Mouse (Mus musculus) heart, adult 2 months (tissue): ENCODE data around the gene Car4. TPM values are rescaled to one million over a fixed set of nuclear protein-coding genes. Genes with fewer than 3 reads are reported as not detected.

Source experiments
- DNase-seq, 2 experiments: peaks; one replicate each; pipeline ENCODE4 v3.0.0; 2021
- H3K27ac ChIP-seq: fragments of 200-600 bp; 2 replicates; pipeline ENCODE4 v1.8.1; 2022
- H3K27me3 ChIP-seq: fragments of 200-500 bp; 2 replicates; pipeline ENCODE4 v1.6.1; 2012; ENCODE audit warnings: mild to moderate bottlenecking, low read length, inconsistent platforms, mixed read lengths; ENCODE audit not compliant: control insufficient read depth, insufficient read depth
- H3K36me3 ChIP-seq: fragments of 200-500 bp; 2 replicates; pipeline ENCODE4 v1.6.1; 2012; ENCODE audit warnings: low read length, inconsistent platforms; ENCODE audit not compliant: control insufficient read depth, insufficient read depth
- H3K4me1 ChIP-seq: fragments of 200-500 bp; 2 replicates; pipeline ENCODE4 v1.6.1; 2011; ENCODE audit warnings: low read length; ENCODE audit not compliant: control insufficient read depth, insufficient read depth
- H3K4me3 ChIP-seq: fragments of 200-600 bp; 2 replicates; pipeline ENCODE4 v1.8.1; 2022
- H3K79me2 ChIP-seq: fragments of 200-500 bp; replicated peaks from 2 replicates; pipeline ENCODE4 v1.6.1; 2012; ENCODE audit warnings: mild to moderate bottlenecking, inconsistent platforms, low read length, moderate library complexity, mixed read lengths; ENCODE audit not compliant: control insufficient read depth, insufficient read depth
- H3K9ac ChIP-seq: fragments of 200-500 bp; 2 replicates; pipeline ENCODE4 v1.6.1; 2012; ENCODE audit warnings: low read depth, mild to moderate bottlenecking, control low read depth, inconsistent platforms, low read length, mixed read lengths
- CTCF ChIP-seq: fragments of 200-600 bp; IDR thresholded peaks from 2 replicates; pipeline ENCODE4 v1.8.1; 2022; ENCODE audit warnings: antibody characterized with exemption, mild to moderate bottlenecking, moderate library complexity
- EP300 ChIP-seq: fragments of 200-500 bp; IDR thresholded peaks from 2 replicates; pipeline ENCODE4 v1.6.1; 2011; ENCODE audit warnings: low read depth, low read length, control low read depth; ENCODE audit not compliant: insufficient read depth
- POLR2A ChIP-seq: fragments of 200-500 bp; IDR thresholded peaks from 2 replicates; pipeline ENCODE4 v1.6.1; 2011; ENCODE audit warnings: mild to moderate bottlenecking, low read depth, low read length, control low read depth; ENCODE audit not compliant: insufficient read depth
- WGBS: fragments of 180-500 bp; shearing (Covaris S2); methylation state at CpG from one replicate; pipeline ENCODE4 v1.1.7; 2018; 5-methylcytosine and 5-hydroxymethylcytosine counted together
- intact Hi-C: fragments of 180-260 bp; cut with DNase I; formaldehyde crosslinking; loops from one replicate; pipeline ENCODE4 v1.15.1; 2025
- polyA plus RNA-seq: library from polyadenylated mRNA; depleted of rRNA; stranded (reverse); fragments of >200 nt; gene quantifications from 2 replicates; pipeline ENCODE4 v1.2.3, GENCODE M21; 2012
- total RNA-seq, 2 experiments: library from RNA; stranded (reverse); gene quantifications; 2 replicates each; pipeline ENCODE4 v1.2.3; 2021

Car4 gene
- total and polyA plus RNA-seq, 3 experiments = 23.0 to 40.9 (median 29.3) TPM

DNA sequence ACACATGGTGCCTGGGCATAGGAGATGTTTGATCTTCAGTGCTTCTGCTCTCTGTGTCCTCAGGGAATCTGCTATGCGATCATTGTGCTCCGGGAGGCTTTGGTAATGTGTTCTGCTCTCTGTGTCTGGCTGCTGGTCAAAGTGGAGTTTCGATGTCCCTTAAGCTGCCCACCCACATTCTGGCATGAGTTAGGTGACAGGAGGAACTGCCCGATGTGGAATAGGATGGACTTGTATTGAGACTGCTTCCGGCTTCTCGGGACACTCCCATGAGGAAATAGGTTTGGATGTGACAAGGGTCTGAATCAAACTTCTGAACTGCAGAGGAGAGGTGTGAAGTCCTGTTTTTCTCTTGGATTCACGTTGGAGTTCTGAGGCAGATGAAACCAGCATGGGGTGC lies 17.0 kb downstream of the Car4 start:
- Histone ChIP-seq H3K36me3 (no peaks in the 10 kb centered on the region), H3K27ac (peak overlapping the region; percentile 61), H3K9ac (no peak overlapping the region), H3K27me3 (no peaks in the 10 kb centered on the region), H3K4me1 (peaks cover 10% of the 10 kb centered on the region), H3K4me3 (no peak overlapping the region), H3K79me2 (no peaks in the 10 kb centered on the region)
- 38% methylated on average over 7 of the region's 7 CpGs for WGBS
- DNase-seq = peak in 1 of 2 experiments; percentile 36
- intact Hi-C loops = loop anchor here (2.0 kb wide), 1 partner anchor 14 kb away; no protein-coding TSS in a partner anchor
- TF ChIP-seq EP300 = 0 out of 2 replicates have a peak, but pooled peaks have one; percentile 36
- peak; percentile 24; the same call in 1 of the 2 replicates for TF ChIP-seq POLR2A
- TF ChIP-seq CTCF = no peak

DNA sequence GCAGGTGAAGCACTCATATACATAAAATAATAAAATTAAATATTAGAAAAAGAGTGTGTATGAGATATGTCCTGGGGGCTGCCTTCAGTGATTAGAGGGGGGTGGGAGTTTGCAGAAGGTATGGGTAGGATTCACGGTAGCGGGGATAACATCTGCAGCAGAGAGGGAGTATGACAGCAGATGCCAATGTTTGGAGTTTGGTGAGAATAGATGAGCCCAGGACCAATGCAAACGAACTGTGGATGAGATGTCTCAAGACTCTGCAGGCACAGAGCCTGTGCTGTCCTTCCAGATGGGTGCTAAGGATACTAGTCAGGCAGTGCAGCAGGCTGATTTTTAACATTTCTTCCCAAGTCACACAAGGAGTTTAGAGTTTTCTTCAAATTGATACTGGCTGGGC lies 19.1 kb downstream of the Car4 start:
- peak overlapping the region; percentile 9; the same call in 1 of the 2 replicates for H3K27ac ChIP-seq
- H3K4me3 ChIP-seq = no peak overlapping the region
- H3K4me1 ChIP-seq = peaks cover 7% of the 10 kb centered on the region
- no peak for DNase-seq
- no peak for TF ChIP-seq POLR2A
- TF ChIP-seq CTCF = no peak
- no peak for TF ChIP-seq EP300
- H3K79me2 ChIP-seq = no peaks in the 10 kb centered on the region
- no peaks in the 10 kb centered on the region for H3K27me3 ChIP-seq
- 85% methylated on average over 3 of the region's 3 CpGs for WGBS
- intact Hi-C loops = no loop called here
- H3K9ac ChIP-seq = no peak overlapping the region
- no peaks in the 10 kb centered on the region for H3K36me3 ChIP-seq

DNA sequence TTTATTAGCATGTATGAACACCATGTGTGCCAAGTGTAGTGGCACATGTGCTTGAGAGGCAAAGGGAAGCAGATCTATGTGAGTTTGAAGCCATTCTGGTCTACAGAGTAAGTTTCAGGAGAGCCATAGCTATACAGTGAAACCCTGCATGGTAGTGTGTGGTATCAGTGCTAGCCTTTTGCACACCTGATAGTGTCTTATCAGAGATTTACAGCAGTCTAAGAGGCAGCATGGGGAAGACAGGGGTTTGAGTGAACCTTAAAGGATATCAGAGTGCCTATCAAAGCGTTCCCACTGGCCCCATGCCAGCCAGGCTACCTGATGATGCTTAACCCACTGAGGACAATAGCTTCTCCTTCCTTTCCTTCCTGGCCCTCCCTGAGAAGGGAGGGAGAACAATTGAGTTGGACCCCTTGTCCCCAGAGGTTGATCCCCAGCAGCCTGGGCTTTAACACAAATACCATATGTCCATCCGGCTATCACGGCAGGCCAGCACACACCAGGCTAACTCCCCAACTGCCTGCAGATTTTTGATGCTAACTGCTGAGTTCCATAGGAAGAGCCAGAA lies 19.9 kb downstream of the Car4 start:
- no peaks in the 10 kb centered on the region for H3K79me2 ChIP-seq
- H3K27ac ChIP-seq = peak overlapping the region; percentile 53
- no peak overlapping the region for H3K9ac ChIP-seq
- H3K4me3 ChIP-seq = no peak overlapping the region
- H3K36me3 ChIP-seq = no peaks in the 10 kb centered on the region
- intact Hi-C loops = no loop called here
- TF ChIP-seq EP300 (peak; percentile 93), CTCF (no peak)
- WGBS = 26% methylated on average over 3 of the region's 3 CpGs
- peak; percentile 65 to 66 for DNase-seq
- H3K27me3 ChIP-seq = no peaks in the 10 kb centered on the region
- peaks cover 7% of the 10 kb centered on the region for H3K4me1 ChIP-seq

DNA sequence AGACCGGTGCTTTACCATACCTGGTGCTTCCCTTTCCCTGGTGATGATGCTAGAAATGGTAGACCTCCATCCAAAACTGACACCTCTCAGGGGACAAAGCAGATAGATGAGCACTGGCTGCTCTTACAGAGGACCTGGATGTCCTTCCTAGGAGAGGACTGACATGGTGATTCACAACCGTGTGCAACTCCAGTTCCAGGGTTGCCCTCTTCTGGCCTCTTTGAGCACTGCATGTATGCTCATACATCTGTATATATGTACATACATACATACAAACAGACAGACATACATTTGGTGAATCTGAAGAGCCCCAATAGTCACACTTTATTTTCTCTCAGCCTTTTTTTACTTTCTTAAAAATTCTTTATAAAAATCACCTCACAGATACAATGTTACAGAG lies 20.5 kb downstream of the Car4 start:
- intact Hi-C loops = loop anchor here (1.0 kb wide), 1 partner anchor 59 kb away; no protein-coding TSS in a partner anchor
- no peak overlapping the region for H3K4me3 ChIP-seq
- H3K27ac ChIP-seq = peak overlapping the region; percentile 53
- 47% methylated on average over 2 of the region's 2 CpGs for WGBS
- TF ChIP-seq CTCF (peak; percentile 82), POLR2A (no peak)
- peak; percentile 32 to 58 for DNase-seq
- no peaks in the 10 kb centered on the region for H3K79me2 ChIP-seq
- peaks cover 7% of the 10 kb centered on the region for H3K4me1 ChIP-seq
- no peak overlapping the region for H3K9ac ChIP-seq
- H3K27me3 ChIP-seq = no peaks in the 10 kb centered on the region
- H3K36me3 ChIP-seq = no peaks in the 10 kb centered on the region

DNA sequence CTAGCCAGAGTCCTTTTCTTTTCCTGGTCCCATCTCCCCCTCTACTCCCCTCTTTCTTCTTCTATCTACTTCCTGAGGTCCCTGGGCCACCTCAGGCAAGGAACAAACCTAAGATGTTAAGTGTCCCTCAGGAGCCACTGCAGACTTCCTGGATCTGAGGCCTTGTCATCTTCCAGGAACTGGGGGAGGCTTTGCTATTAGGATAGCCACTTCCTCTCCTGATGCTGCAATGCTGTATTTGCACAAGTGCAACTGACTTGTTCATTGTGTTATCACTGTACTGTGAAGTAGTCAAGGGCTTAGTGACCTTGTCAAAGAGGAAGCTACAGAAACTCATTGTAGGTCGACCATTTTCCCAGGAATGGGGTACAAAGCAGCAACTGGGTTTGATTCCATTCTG lies 21.8 kb downstream of the Car4 start:
- intact Hi-C loops = no loop called here
- DNase-seq = no peak
- Histone ChIP-seq H3K79me2 (no peaks in the 10 kb centered on the region), H3K27ac (no peak overlapping the region), H3K4me3 (no peak overlapping the region), H3K9ac (no peak overlapping the region), H3K36me3 (no peaks in the 10 kb centered on the region), H3K4me1 (peaks cover 2% of the 10 kb centered on the region), H3K27me3 (no peaks in the 10 kb centered on the region)
- no peak for TF ChIP-seq CTCF
- TF ChIP-seq EP300 = no peak
- TF ChIP-seq POLR2A = no peak
- WGBS = 26% methylated on average over 1 of the region's 1 CpGs

DNA sequence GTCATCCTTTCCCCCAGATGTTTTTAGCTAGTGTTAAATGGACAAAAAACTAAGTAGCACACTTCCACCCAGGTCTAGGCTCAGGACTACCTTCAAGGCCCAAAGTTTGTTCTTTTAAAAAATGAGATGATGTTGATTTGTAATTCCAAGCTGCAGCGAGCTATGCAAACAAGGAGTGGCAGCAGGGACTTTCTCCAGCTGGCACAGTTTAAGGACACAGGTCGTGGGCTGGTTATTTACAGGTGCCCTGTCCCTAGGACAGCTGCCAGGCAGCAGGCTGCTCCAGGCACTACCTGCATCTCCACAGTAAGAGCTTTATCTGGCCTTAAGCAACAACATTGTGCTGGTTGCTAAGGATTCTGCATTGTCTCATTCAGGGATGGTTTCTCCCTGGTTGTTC lies 23.1 kb downstream of the Car4 start:
- Histone ChIP-seq H3K4me3 (no peak overlapping the region), H3K27me3 (no peaks in the 10 kb centered on the region), H3K79me2 (no peaks in the 10 kb centered on the region), H3K36me3 (no peaks in the 10 kb centered on the region), H3K27ac (no peak overlapping the region), H3K4me1 (peaks cover 2% of the 10 kb centered on the region), H3K9ac (no peak overlapping the region)
- intact Hi-C loops = no loop called here
- WGBS = 65% methylated on average over 2 of the region's 2 CpGs
- DNase-seq = no peak
- no peak for TF ChIP-seq EP300
- no peak for TF ChIP-seq POLR2A
- TF ChIP-seq CTCF = no peak
